Mouse (Mus musculus) Patski (cell line): ENCODE measurements around the gene Galnt18. TPM values are rescaled to one million over a fixed set of nuclear protein-coding genes. Genes with fewer than 3 reads are reported as not detected.

ENCODE experiments used
- ATAC-seq: fragments of 100-300 bp; one replicate; pipeline ENCODE4 v1.8.0; 2021
- CTCF ChIA-PET: fragments of 350-600 bp; sonication (Branson Sonifier 250); formaldehyde crosslinking; loops from one replicate; lab custom pipeline; 2022; ENCODE audit warnings: inconsistent platforms; lab: Charles Lee
- POLR2A ChIA-PET: fragments of 350-600 bp; sonication (Branson Sonifier 250); formaldehyde crosslinking; loops from one replicate; lab custom pipeline; 2022; ENCODE audit warnings: antibody characterized with exemption, inconsistent platforms; lab: Charles Lee
- DNase-seq: peaks from one replicate; pipeline ENCODE4 v3.0.0-alpha.2; 2011; ENCODE audit warnings: low read depth, low spot score
- H3K27me3 ChIP-seq: fragments of 371-371 bp; one replicate; pipeline ENCODE4 v1.5.1; 2021
- CTCF ChIP-seq: fragments of 100-300 bp; IDR thresholded peaks from one replicate; pipeline ENCODE4 v1.5.1; 2021
- in situ Hi-C: fragments of 300-500 bp; cut with MboI; formaldehyde crosslinking; loops from 3 replicates; pipeline ENCODE4 v1.11.1; 2018; ENCODE audit warnings: low pct_unique_long_range_greater_than_20kb, mixed read lengths
- polyA plus RNA-seq: library from polyadenylated mRNA; unstranded; gene quantifications from one replicate; pipeline ENCODE4 v1.2.3, GENCODE M21; 2021

Galnt18 gene
- polyA plus RNA-seq, 1 experiment from 2014 or later: 6.1 TPM

DNA sequence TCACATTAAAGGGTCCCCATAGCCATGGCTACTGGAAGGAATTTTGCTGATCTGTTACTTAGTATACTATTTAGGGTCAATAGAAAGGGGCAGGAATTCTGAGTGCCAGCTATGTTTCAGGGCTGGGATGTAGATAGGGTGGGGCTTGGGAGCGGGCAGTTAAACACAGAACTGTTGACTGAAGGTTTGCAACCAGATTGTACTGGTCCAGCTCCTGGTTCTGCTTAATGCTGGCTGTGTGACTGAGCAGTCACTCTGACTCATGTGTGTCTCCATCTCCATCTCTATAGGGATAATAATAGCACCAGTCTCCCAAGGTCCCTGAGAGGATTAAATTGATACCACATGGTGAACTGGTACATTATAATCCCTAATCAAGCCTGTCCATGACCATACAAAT, 258.9 kb downstream of the Galnt18 start:
- POLR2A ChIA-PET: interaction anchor here (1.1 kb wide), 1 partner anchor 12 kb away, joined by 7 read pairs; no protein-coding TSS in a partner anchor
- TF ChIP-seq CTCF: no peak
- ATAC-seq (no peak), DNase-seq (no peak)
- CTCF ChIA-PET: no interaction called here
- in situ Hi-C loops: no loop called here
- H3K27me3 ChIP-seq: no peaks in the 10 kb centered on the region

DNA sequence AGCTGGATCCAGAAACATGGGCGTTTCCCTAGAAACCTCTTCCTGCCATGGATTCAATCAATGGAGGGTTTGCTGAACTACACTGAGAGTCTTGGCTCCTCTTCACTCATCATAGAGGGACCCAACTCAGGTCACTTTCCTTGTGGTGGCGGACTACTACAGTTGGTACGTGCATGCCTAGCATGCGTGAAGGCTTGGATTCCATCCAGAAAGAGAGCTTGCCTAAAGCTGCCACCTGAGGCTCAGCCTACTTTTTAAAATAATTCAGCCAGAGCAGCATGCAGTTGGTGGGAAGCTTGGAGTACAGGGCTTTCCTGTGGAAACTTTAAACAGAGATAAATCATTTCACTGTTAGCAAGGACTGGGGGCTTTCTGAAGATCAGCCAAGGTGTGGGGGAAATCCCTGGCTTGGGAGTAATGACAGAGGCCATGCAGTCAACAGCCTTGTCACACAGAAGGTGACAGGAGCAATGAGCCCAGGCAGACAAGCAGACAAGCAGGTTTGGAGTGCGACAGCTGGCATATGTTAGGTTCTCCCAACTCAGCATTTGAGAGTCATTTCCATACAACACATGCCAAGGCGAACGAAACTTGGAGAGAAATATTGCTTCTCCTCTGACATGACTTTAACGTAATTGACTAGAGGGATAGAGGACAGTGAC, 261.1 kb downstream of the Galnt18 start:
- ChIA-PET POLR2A (no interaction called here), CTCF (no interaction called here)
- no peaks in the 10 kb centered on the region for H3K27me3 ChIP-seq
- no peak for DNase-seq
- TF ChIP-seq CTCF: no peak
- in situ Hi-C loops: no loop called here
- no peak for ATAC-seq

DNA sequence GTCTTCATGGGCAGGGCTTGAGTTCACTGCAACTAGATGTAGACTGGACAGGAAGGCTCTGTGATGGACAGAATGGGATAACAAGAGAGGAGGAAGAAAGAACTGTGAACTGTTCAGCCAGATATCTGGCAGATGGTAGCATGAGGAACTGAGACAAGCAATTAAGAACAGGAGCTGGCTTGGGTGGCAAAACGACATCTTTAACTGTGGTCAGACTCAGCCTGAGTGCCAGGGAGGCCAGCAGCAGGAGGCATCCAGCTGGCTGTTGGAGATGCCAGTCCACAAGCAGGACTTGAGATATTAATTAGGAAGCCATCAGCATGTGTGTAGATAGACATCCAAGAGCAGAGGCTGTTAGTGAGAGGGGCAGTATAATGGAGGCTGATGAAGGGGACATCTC, 262.9 kb downstream of the Galnt18 start:
- POLR2A ChIA-PET: no interaction called here
- in situ Hi-C loops: no loop called here

DNA sequence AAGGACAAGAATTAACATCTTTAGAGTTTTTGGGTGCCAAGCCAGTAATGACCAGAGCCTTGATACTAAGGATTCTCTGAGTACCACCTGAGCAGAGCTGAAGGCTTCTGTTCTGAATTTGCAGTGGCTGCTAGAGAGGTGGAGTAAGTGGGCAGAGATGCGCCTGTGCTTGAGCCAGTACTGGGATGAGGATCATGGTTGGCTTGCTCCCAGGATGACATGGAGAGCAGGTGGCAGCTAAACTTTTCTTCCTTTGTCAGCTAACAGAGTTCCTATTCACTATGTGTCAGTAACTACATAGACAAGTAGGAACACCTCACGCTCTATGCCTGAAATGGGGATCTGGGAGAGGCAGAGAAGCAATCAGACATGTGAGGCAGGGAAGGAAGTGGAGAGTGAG, 264.3 kb downstream of the Galnt18 start:
- ChIA-PET CTCF (no interaction called here), POLR2A (no interaction called here)
- no peaks in the 10 kb centered on the region for H3K27me3 ChIP-seq
- in situ Hi-C loops: no loop called here
- TF ChIP-seq CTCF: no peak
- ATAC-seq (no peak), DNase-seq (no peak)

More for the DNA sequence above, 262.9 kb downstream of the Galnt18 start:
- ATAC-seq: no peak
- no peak for DNase-seq
- no peaks in the 10 kb centered on the region for H3K27me3 ChIP-seq
- CTCF ChIA-PET: no interaction called here
- no peak for TF ChIP-seq CTCF

DNA sequence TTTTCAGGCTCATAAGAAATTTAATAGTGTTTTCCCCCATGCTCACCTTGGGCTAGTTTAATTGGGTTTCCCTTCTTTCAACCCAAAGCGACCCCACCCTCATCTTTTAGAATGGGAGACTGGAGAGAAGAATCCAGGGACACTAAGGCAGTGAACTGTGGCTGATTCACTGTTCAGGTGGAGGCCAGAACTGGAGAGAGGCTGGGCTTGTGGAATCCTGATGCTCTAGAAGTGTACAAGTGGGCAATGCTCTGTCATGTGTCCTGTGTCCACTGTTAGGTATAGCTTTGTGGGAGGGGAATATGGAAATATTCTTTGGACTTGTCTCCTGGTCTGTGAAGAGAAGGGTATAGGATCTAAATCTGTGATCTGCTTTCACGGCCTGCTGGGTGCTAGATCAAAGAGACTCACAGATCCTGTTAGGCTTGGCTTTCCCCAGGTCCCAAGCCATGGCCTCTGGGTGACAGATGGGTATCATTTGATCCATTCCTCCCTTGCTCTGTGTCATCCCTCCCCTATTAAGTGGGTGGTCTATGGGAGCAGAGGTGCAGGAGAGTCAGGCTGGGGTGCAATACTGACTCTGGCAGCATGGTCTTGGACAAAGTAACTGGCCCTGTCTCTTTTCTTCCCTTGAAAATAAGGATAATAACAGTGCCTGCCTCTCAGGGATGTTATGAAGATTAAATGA, 270.5 kb downstream of the Galnt18 start:
- H3K27me3 ChIP-seq: no peaks in the 10 kb centered on the region
- in situ Hi-C loops: no loop called here
- ChIA-PET POLR2A (no interaction called here), CTCF (interaction anchor here (1.3 kb wide), 1 partner anchor 11 kb away, joined by 4 read pairs; no protein-coding TSS in a partner anchor)
- TF ChIP-seq CTCF: no peak
- DNase-seq: no peak
- ATAC-seq: no peak

DNA sequence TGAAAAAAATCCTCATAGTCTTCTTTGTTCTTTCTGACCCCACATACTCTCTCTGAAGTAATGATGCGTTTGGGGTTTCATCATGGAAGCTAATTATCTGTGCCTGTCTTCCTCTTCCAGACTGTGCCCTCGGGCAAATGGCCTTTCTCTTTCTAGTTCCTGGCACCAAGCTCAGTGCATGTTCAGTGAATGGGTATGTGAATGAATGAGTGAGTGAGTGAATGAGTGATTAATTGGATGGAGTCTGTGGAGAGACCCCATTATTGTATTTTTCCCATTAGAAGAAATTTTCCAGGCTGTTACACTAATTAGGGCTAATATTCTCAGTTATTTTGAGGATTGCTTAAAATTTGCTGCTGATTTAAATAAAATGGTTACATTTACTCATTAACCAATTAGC, 279.2 kb downstream of the Galnt18 start:
- CTCF ChIA-PET: no interaction called here
- no peak for TF ChIP-seq CTCF
- DNase-seq: no peak
- ATAC-seq: no peak
- POLR2A ChIA-PET: no interaction called here
- in situ Hi-C loops: no loop called here
- no peaks in the 10 kb centered on the region for H3K27me3 ChIP-seq

DNA sequence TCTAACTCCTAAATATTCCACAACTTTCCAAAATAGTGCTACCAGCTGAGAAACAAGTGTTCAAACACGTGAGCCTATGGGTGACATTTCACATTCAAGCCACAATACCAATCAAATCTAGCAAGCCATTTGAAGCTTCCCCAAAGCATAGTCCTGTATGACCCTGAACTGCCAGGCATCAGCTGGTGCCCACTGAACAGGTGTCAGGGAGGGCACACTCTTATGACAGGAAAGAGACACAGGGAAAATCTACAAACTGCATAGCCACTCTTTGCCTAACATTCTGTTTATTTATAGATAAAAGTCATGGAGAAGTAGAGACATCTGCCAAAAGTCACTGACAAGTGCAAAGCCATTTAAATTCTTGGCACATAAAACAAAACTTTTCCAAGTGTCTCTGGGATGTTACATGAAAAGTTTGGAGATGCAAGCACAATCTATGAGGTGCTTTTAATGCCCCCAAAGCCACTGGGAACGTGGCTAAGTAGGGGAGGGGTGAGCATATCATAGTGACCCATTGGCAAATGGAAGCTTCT, 280.5 kb downstream of the Galnt18 start:
- in situ Hi-C loops: no loop called here
- DNase-seq (no peak), ATAC-seq (no peak)
- no peaks in the 10 kb centered on the region for H3K27me3 ChIP-seq
- ChIA-PET CTCF (interaction anchor here (0.7 to 1.4 kb wide), 2 partner anchors 9 to 130 kb away, joined by 3 to 4 read pairs; no protein-coding TSS in a partner anchor), POLR2A (no interaction called here)
- no peak for TF ChIP-seq CTCF

DNA sequence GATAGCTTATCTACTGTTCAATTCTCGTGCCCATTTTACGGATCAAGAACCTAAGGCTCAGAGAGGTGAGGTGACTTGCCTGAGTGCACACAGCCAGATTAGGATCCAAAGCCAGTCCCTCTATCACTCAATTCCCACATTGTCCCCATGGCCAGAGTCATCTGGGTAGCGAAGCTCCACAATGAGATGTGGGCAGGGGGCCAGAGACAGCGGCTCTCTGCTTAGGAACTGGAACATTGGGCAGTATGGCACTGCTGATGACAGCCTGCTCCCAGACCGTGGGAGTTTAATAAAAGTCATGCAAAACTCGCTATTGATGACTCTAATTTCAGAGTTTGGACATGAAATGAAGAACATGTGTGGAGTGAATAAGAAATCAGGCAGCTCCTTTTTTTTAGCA, 282.6 kb downstream of the Galnt18 start:
- no peak for DNase-seq
- in situ Hi-C loops: no loop called here
- ATAC-seq: no peak
- POLR2A ChIA-PET: interaction anchor here (1.2 kb wide), 1 partner anchor 60 kb away, joined by 3 read pairs; no protein-coding TSS in a partner anchor
- TF ChIP-seq CTCF: no peak
- no peaks in the 10 kb centered on the region for H3K27me3 ChIP-seq
- CTCF ChIA-PET: no interaction called here

DNA sequence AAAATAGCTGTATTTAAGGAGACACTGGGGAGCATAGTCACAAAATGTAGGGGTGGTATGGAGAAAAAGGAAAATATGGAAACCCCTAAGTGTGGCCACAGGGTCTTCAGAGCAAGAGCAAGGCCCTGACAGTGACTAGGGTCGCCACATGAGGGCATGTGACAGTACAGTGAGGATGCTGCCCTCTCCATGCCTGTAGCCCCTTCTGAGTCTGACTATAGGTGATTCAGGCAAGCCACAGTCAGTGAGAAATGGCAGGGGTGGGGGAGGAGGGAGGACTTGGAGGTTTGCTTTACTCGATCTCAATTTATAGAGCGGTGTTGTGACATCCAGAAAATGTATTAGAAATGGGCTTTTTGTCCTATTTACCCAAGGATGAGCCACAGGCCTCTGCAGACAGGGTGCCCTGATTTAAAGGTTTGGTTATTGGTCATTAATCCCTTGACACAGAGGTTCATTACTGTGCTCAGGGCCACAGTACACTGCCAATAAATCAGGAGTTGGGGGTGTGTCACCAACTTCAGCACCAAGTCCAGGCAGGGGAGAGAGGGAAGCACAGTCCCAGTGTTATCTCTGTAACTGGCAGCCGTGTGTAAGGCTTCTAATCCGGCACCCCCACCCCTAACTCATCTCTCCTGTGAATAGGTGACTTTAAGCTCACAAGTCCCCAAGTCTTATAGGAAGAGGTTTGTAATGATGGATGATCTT, 287.4 kb downstream of the Galnt18 start:
- CTCF ChIA-PET: interaction anchor here (1.4 kb wide), 1 partner anchor 12 kb away, joined by 7 read pairs; no protein-coding TSS in a partner anchor
- ATAC-seq (no peak), DNase-seq (no peak)
- TF ChIP-seq CTCF: no peak
- in situ Hi-C loops: no loop called here
- H3K27me3 ChIP-seq: no peaks in the 10 kb centered on the region
- POLR2A ChIA-PET: interaction anchor here (0.6 kb wide), 1 partner anchor 197 kb away, joined by 3 read pairs; no protein-coding TSS in a partner anchor

DNA sequence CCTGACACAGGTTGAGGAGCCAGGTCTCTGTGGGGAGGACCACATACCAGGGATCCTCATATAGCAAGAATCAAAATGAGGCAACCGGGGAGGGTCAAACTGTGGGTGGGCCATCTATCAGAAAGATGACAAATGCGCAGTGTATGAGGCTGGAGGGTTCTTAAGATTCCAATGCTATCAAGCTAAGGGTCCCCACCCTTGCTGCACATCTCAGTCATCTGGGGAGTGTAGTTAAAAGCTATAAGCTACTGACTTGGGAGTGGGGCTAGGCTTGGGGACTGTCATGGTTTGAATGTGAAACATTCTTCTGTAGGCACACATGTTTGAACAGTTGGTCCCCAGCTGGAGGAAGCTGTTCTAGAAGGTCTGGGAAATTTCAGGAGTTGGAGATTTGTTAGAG, 288.2 kb downstream of the Galnt18 start:
- H3K27me3 ChIP-seq: no peaks in the 10 kb centered on the region
- ChIA-PET POLR2A (no interaction called here), CTCF (no interaction called here)
- in situ Hi-C loops: no loop called here
- no peak for ATAC-seq
- TF ChIP-seq CTCF: no peak
- no peak for DNase-seq
